23 mouse cellular contexts compared by ENCODE assay signal in the genomic region with DNA sequence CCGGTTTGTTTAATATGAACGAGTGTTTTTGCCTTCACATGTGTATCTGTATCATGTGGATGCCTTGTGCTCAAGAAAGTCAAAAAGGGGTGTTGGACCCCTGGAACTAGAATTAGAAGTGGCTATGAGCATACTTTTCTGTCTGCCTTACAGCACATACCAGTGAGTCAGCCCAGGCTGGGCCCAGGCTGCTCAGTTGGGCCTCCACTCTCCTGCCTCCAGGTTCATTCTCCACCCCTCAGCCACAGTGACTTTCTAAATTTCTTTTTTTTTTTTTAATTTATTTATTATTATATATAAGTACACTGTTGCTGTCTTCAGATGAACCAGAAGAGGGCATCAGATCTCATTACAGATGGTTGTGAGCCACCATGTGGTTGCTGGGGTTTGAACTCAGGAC. TPM values are rescaled to one million over a fixed set of nuclear protein-coding genes. Genes with fewer than 3 reads are reported as not detected.
DNase-seq lines count a peak whose midpoint lies in the region; ATAC-seq and TF ChIP-seq lines count a peak whose summit lies in the region.
"Had no signal": no experiment of that assay in that cellular context is flagged by ENCODE, and none has a peak within 500 bp of the region (broad histone marks: within the 10 kb centered on the region; RNA-seq: fewer than 3 reads in every experiment).

No protein-coding gene starts in this region.

- TF ChIP-seq EP300 in liver, postnatal 0 days (IDR thresholded peaks at IDR 0.05; ENCODE audit: low read depth), result no peak
- TF ChIP-seq EP300 in MEL (IDR thresholded peaks at IDR 0.05; ENCODE audit: low read depth in 1 of 2, low read length in 2 of 2), result no peak

- WGBS in heart, embryonic 13.5 days, result 67% methylated on average over 2 of the region's 2 CpGs
- whole genome bisulfite sequencing in liver, postnatal 0 days (ENCODE audit: insufficient replicate concordance), result 79% methylated on average over 2 of the region's 2 CpGs

- no peak overlapping the region for H3K4me3 ChIP-seq in heart, embryonic 13.5 days
- no peak overlapping the region for H3K4me3 ChIP-seq in liver, postnatal 0 days (ENCODE audit: low read depth, low read length)
- no peak overlapping the region for H3K4me3 ChIP-seq in MEL (ENCODE audit: control insufficient read depth in 1 of 2, insufficient read depth in 1 of 2, low read depth in 2 of 2, low read length in 2 of 2)
- H3K4me3 ChIP-seq: embryonic facial prominence, embryonic 10.5 days; hindbrain, embryonic 13.5 days had no signal

- TF ChIP-seq RAD21 in MEL (IDR thresholded peaks at IDR 0.05; ENCODE audit: low read depth, low read length), result no peak

- peak overlapping the region; percentile 63; the same call in 1 of the 2 replicates for H3K27ac ChIP-seq in heart, embryonic 13.5 days (replicated peaks)
- no peak overlapping the region for H3K27ac ChIP-seq in liver, postnatal 0 days (ENCODE audit: low read depth)
- no peak overlapping the region for H3K27ac ChIP-seq in MEL (ENCODE audit: control insufficient read depth, low read depth, low read length)
- H3K27ac ChIP-seq: embryonic facial prominence, embryonic 10.5 days; hindbrain, embryonic 13.5 days; hindbrain, postnatal 0 days had no signal

- no peak overlapping the region for H3K4me2 ChIP-seq in heart, embryonic 13.5 days
- H3K4me2 ChIP-seq in liver, postnatal 0 days (ENCODE audit: low read depth, low read length), result no peak overlapping the region
- H3K4me2 ChIP-seq: hindbrain, embryonic 13.5 days had no signal

- ATAC-seq in heart, embryonic 13.5 days (ENCODE audit: extremely low read depth, insufficient number of reproducible peaks, low FRiP score, low TSS enrichment), result no peak
- no peak for ATAC-seq in liver, postnatal 0 days
- ATAC-seq: activated CD4-positive, CD25-positive, alpha-beta regulatory T cell, adult 4 months; CD4-positive, CD25-positive, alpha-beta regulatory T cell, adult 4 months; forebrain, embryonic 16.5 days; hindbrain, postnatal 0 days; Patski had no signal

- DNase-seq in heart, postnatal 4 days, result no peak
- DNase-seq in liver, postnatal 0 days, result no peak
- no peak for DNase-seq in liver
- DNase-seq in 3T3-L1 (ENCODE audit: low read depth, low spot score), result peak; percentile 44
- DNase-seq in MEL (ENCODE audit: low read depth, low spot score), result peak; percentile 32
- DNase-seq in right cerebral cortex, postnatal 36 days (ENCODE audit: low spot score in 2 of 2), result no peak
- DNase-seq: B cell, adult 2 months; cerebellum, adult 18-20 months; cerebellum, postnatal 10 days; gastrocnemius, postnatal 14 days; heart, postnatal 10 days had no signal

- peaks cover 20% of the 10 kb centered on the region for H3K27me3 ChIP-seq in heart, embryonic 13.5 days (replicated peaks)
- no peaks in the 10 kb centered on the region for H3K27me3 ChIP-seq in liver, postnatal 0 days (ENCODE audit: insufficient read depth, low read length)
- no peaks in the 10 kb centered on the region for H3K27me3 ChIP-seq in MEL (ENCODE audit: control insufficient read depth in 1 of 2, insufficient read depth in 2 of 2, low read length in 2 of 2)

- H3K9ac ChIP-seq in heart, embryonic 13.5 days, result no peak overlapping the region
- no peak overlapping the region for H3K9ac ChIP-seq in liver, postnatal 0 days (replicated peaks)
- H3K9ac ChIP-seq in MEL (ENCODE audit: control insufficient read depth, low read depth, low read length, poor library complexity, severe bottlenecking), result no peak overlapping the region
- H3K9ac ChIP-seq: hindbrain, embryonic 13.5 days had no signal

- H3K36me3 ChIP-seq in heart, embryonic 13.5 days, result no peaks in the 10 kb centered on the region
- H3K36me3 ChIP-seq in liver, postnatal 0 days (replicated peaks; ENCODE audit: insufficient read depth, low read length), result no peaks in the 10 kb centered on the region
- peaks cover 0 to 16% of the 10 kb centered on the region in 2 experiments; a peak in 2 of 4 replicates for H3K36me3 ChIP-seq in MEL (ENCODE audit: control insufficient read depth in 1 of 2, insufficient read depth in 2 of 2, low read length in 2 of 2)
- H3K36me3 ChIP-seq: embryonic facial prominence, embryonic 10.5 days; G1E; hindbrain, embryonic 13.5 days had no signal

- H3K79me2 ChIP-seq in MEL (ENCODE audit: control insufficient read depth, insufficient read depth, low read length, poor library complexity), result no peaks in the 10 kb centered on the region

- H3K4me1 ChIP-seq in heart, embryonic 13.5 days, result peaks cover 46% of the 10 kb centered on the region
- H3K4me1 ChIP-seq in liver, postnatal 0 days (ENCODE audit: insufficient read depth), result peaks cover 8% of the 10 kb centered on the region
- peaks cover 12 to 38% of the 10 kb centered on the region in 2 experiments; a peak in 3 of 4 replicates for H3K4me1 ChIP-seq in MEL (ENCODE audit: control insufficient read depth in 1 of 2, insufficient read depth in 2 of 2, low read length in 2 of 2)

- 0 out of 2 replicates have a peak, but pooled peaks have one; percentile 19 for TF ChIP-seq CTCF in liver, postnatal 0 days (IDR thresholded peaks at IDR 0.05; ENCODE audit: low read depth)
- peak; percentile 5 to 38 (median 17); a peak in 2 of 6 replicates for TF ChIP-seq CTCF in MEL (IDR thresholded peaks at IDR 0.05 in 2 of 3, conservative IDR thresholded peaks at IDR 0.05 in 1 of 3; ENCODE audit: control insufficient read depth in 1 of 3, insufficient read depth in 1 of 3, low read depth in 2 of 3, low read length in 3 of 3, poor library complexity in 1 of 3, severe bottlenecking in 1 of 3)

- no peaks in the 10 kb centered on the region for H3K9me3 ChIP-seq in heart, embryonic 13.5 days
- H3K9me3 ChIP-seq in liver, postnatal 0 days (ENCODE audit: low read length), result no peaks in the 10 kb centered on the region
- no peaks in the 10 kb centered on the region for H3K9me3 ChIP-seq in MEL (replicated peaks; ENCODE audit: insufficient read depth, low read length)
- H3K9me3 ChIP-seq: embryonic facial prominence, embryonic 10.5 days; G1E; hindbrain, embryonic 13.5 days had no signal

- no peak for TF ChIP-seq POLR2A in MEL (IDR thresholded peaks at IDR 0.05; ENCODE audit: control insufficient read depth in 1 of 2, insufficient read depth in 1 of 2, low read depth in 1 of 2, low read length in 2 of 2, poor library complexity in 1 of 2)

TF ChIP-seq in MEL, 35 proteins besides CTCF, POLR2A, EP300 and RAD21:
- TF ChIP-seq ZNF384 (IDR thresholded peaks at IDR 0.05; ENCODE audit: low read depth, low read length) (peak; percentile 64), ZC3H11A (IDR thresholded peaks at IDR 0.05; ENCODE audit: low read depth, low read length) (peak; percentile 7; the same call in 1 of the 2 replicates), SMC3 (IDR thresholded peaks at IDR 0.05; ENCODE audit: low read depth, low read length) (0 out of 2 replicates have a peak, but pooled peaks have one; percentile 27), MYC (IDR thresholded peaks at IDR 0.05; ENCODE audit: low read depth, low read length) (no peak)

RNA-seq across cellular contexts. Expression of a gene that starts 11.6 kb away (rescaled TPM):
- polyA plus RNA-seq in heart, embryonic 13.5 days (2015; fragmentation: Nextera tagmentation; extraction: Ambion mirVana), result 0.04 and 0.05 TPM in 2 replicates
- under 1 TPM; 0.21 to 0.29 TPM for total RNA-seq in heart, postnatal 4 days (2021)
- polyA plus RNA-seq in liver, postnatal 0 days (2015; fragmentation: Nextera tagmentation; extraction: Ambion mirVana), result 0.02 and 0.04 TPM in 2 replicates
- total RNA-seq in MEL (2012; rRNA removed), result not detected in 2 replicates
- polyA plus RNA-seq in MEL (2012; ENCODE audit: insufficient read depth in 1 of 2, insufficient read length in 2 of 2, low read depth in 1 of 2, low replicate concordance in 2 of 2, missing spikeins in 1 of 2), result under 1 TPM in 1 of 2 experiments, not detected in 1; 0.07 TPM
- total RNA-seq: adrenal gland, adult 18-20 months; hematopoietic stem cell, adult 5-6 weeks had no signal
- polyA plus RNA-seq: embryonic facial prominence, embryonic 14.5 days; G1E had no signal

RNA-seq across cellular contexts. Expression of a gene that starts 20.9 kb away (rescaled TPM):
- 40.1 and 40.7 TPM in 2 replicates for polyA plus RNA-seq in heart, embryonic 13.5 days (2015; fragmentation: Nextera tagmentation; extraction: Ambion mirVana)
- 10 to 100 TPM; 28.0 to 28.2 TPM for total RNA-seq in heart, postnatal 4 days (2021)
- polyA plus RNA-seq in liver, postnatal 0 days (2015; fragmentation: Nextera tagmentation; extraction: Ambion mirVana), result 10.5 and 11.1 TPM in 2 replicates
- total RNA-seq in MEL (2012; rRNA removed), result 35.9 and 37.9 TPM in 2 replicates
- 10 to 100 TPM in 1 of 2 experiments, not detected in 1; 54.1 TPM for polyA plus RNA-seq in MEL (2012; ENCODE audit: insufficient read depth in 1 of 2, insufficient read length in 2 of 2, low read depth in 1 of 2, low replicate concordance in 2 of 2, missing spikeins in 1 of 2)

Comparison
In these comparisons a context has a peak if more than half of its experiments do, and no peak if none do; other contexts are left out.
1. DNase-seq: peak in 3T3-L1 (single experiment) and MEL (single experiment); none in heart, postnatal 4 days (single experiment), liver, postnatal 0 days (single experiment), liver (single experiment) and right cerebral cortex, postnatal 36 days (0 of 2).